Mouse (Mus musculus): ENCODE data around the gene 1810013L24Rik. TPM values are rescaled to one million over a fixed set of nuclear protein-coding genes. Genes with fewer than 3 reads are reported as not detected.
A peak's percentile ranks its signal among the peaks of the same experiment; 100 is the strongest.

The 1810013L24Rik gene
- 12.2 and 13.2 TPM in 2 replicates for polyA plus RNA-seq (2012; rRNA removed)

DNA sequence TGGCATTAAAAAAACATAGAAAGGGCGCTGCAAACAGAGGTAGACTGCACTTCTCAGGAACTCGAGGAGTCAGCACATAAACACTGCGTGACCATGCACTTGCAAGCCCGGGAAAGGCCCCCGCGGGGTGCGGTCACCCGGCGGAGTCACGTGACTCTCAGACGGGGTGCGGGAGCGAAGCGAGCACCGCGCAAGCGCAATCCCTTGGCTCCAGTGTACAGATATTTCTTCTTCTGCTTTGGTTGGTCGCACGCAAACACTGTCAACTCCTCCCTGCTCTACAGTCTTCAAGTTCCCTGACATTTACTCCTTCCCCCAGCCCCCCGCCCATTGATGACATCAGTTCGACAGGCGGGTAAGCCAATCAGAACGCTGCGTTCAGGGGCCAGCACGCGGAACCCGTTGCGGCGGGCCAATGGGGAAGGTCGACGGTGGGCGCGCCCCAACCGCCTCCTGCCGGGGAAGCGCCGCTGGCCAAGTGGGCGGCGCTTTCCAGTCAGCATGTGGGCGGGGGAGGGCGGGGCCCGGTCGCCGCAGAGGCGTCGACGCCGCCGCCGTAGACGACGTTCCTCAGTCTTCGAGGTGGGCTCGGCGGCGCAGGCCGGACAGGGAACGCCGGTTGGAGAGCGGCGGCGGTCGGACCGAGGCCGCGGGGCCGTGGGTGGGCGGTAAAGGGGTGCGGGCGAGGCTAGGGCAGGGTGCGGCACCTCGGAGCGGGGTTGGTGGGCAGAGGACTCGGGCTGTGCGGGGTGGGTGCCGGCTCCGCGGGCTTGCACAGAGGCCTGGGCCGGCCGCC lies at the start of gene 1810013L24Rik:
TSS of gene 1810013L24Rik (plus strand) at position 537 of the 796 bp plus-strand sequence.
- TF ChIP-seq POLR2A (IDR thresholded peaks at IDR 0.05; ENCODE audit: low read depth, low read length) (peak; percentile 94), CTCF (IDR thresholded peaks at IDR 0.05; ENCODE audit: extremely low read depth, insufficient read depth, insufficient read length, insufficient replicate concordance) (no peak)
- Histone ChIP-seq H3K36me3 (ENCODE audit: control insufficient read depth, insufficient read depth, low read length) (peaks cover 6% of the 10 kb centered on the region), H3K27ac (ENCODE audit: insufficient read depth, low read length) (peak within 1 kb of the TSS; percentile 98), H3K4me3 (ENCODE audit: extremely low read depth, insufficient read depth, insufficient read length) (peak within 1 kb of the TSS; percentile 99), H3K4me1 (ENCODE audit: control insufficient read depth, insufficient read depth, insufficient read length) (peaks cover 13% of the 10 kb centered on the region), H3K27me3 (ENCODE audit: control insufficient read depth, insufficient read depth, low read length) (no peaks in the 10 kb centered on the region)
- peak; percentile 97 to 99 for DNase-seq (ENCODE audit: low read depth in 1 of 2, low spot score in 2 of 2)
- under 1% methylated on average over 80 of the region's 80 CpGs for WGBS

DNA sequence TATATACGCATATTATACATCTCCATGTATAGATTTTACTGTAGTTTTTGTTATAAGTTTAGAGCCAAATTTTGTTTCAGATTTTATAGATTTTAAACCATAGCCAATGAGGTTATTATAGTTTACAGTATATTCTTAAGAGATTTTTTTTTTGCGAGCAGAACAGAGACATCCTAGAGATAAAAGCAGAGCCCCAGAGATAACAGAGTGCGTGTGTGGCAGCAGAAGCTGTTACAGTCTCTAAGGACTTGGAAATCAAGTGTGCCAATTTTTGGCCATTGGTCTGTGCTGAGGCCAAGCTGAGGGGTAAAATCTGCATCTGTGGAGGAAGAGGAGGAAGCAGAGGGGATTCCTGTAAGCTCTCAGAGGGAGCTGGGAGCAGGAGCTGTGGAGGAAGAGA lies 49.7 kb upstream of the 1810013L24Rik start:
- Histone ChIP-seq H3K4me1 (ENCODE audit: control insufficient read depth, insufficient read depth, insufficient read length) (no peaks in the 10 kb centered on the region), H3K27ac (ENCODE audit: insufficient read depth, low read length) (no peak overlapping the region), H3K36me3 (ENCODE audit: control insufficient read depth, insufficient read depth, low read length) (no peaks in the 10 kb centered on the region), H3K27me3 (ENCODE audit: control insufficient read depth, insufficient read depth, low read length) (no peaks in the 10 kb centered on the region), H3K4me3 (ENCODE audit: extremely low read depth, insufficient read depth, insufficient read length) (no peak overlapping the region)
- 77% methylated on average over 3 of the region's 3 CpGs for WGBS
- TF ChIP-seq POLR2A (IDR thresholded peaks at IDR 0.05; ENCODE audit: low read depth, low read length) = no peak
- TF ChIP-seq CTCF (IDR thresholded peaks at IDR 0.05; ENCODE audit: extremely low read depth, insufficient read depth, insufficient read length, insufficient replicate concordance) = no peak
- DNase-seq (ENCODE audit: low read depth in 1 of 2, low spot score in 2 of 2) = no peak

DNA sequence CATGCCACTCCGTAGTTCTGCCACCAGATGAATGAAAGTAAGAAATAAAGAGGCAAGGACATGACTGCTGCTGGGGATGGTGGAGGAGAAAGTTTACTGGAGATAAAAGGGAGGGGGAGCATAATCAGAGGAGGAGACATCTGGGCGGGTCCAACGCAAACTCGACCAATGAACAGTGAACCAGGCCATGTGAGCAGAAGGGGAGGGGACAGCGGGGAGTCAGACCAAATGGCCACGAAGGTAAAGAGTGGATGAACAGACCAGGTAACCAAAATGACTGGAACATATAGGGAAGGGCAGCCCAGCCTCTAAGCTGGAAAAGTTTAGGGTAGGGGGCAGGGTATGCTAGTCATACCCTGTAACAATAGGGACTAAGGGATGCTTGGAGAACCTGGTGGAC lies 48.7 kb upstream of the 1810013L24Rik start:
- TF ChIP-seq CTCF (IDR thresholded peaks at IDR 0.05; ENCODE audit: extremely low read depth, insufficient read depth, insufficient read length, insufficient replicate concordance) = no peak
- TF ChIP-seq POLR2A (IDR thresholded peaks at IDR 0.05; ENCODE audit: low read depth, low read length) = no peak
- Histone ChIP-seq H3K4me3 (ENCODE audit: extremely low read depth, insufficient read depth, insufficient read length) (no peak overlapping the region), H3K4me1 (ENCODE audit: control insufficient read depth, insufficient read depth, insufficient read length) (no peaks in the 10 kb centered on the region), H3K27ac (ENCODE audit: insufficient read depth, low read length) (no peak overlapping the region), H3K27me3 (ENCODE audit: control insufficient read depth, insufficient read depth, low read length) (no peaks in the 10 kb centered on the region), H3K36me3 (ENCODE audit: control insufficient read depth, insufficient read depth, low read length) (no peaks in the 10 kb centered on the region)
- DNase-seq (ENCODE audit: low read depth in 1 of 2, low spot score in 2 of 2) = no peak
- 86% methylated on average over 6 of the region's 6 CpGs for WGBS

DNA sequence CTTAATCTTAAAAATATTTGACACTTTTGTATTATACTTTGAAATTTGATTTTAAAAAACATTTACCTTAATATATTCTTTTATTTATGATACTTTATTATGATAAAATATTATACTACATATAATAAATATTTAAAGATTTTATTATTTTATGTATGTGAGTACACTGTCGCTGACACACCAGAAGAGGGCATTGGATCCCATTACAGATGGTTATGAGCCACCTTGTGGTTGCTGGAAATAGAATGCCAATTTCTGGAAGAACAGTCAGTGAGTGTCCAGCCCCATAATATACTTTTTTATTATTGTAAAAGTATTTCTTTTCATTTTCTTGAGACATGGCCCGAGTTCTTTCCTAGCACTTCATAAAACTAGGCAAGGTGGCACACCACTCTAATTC lies 48.2 kb upstream of the 1810013L24Rik start:
- H3K27ac ChIP-seq (ENCODE audit: insufficient read depth, low read length) = no peak overlapping the region
- no peak for DNase-seq (ENCODE audit: low read depth in 1 of 2, low spot score in 2 of 2)
- H3K4me1 ChIP-seq (ENCODE audit: control insufficient read depth, insufficient read depth, insufficient read length) = no peaks in the 10 kb centered on the region
- TF ChIP-seq POLR2A (IDR thresholded peaks at IDR 0.05; ENCODE audit: low read depth, low read length) (no peak), CTCF (IDR thresholded peaks at IDR 0.05; ENCODE audit: extremely low read depth, insufficient read depth, insufficient read length, insufficient replicate concordance) (no peak)
- H3K4me3 ChIP-seq (ENCODE audit: extremely low read depth, insufficient read depth, insufficient read length) = no peak overlapping the region
- WGBS = 91% methylated on average over 2 of the region's 2 CpGs
- H3K27me3 ChIP-seq (ENCODE audit: control insufficient read depth, insufficient read depth, low read length) = no peaks in the 10 kb centered on the region
- no peaks in the 10 kb centered on the region for H3K36me3 ChIP-seq (ENCODE audit: control insufficient read depth, insufficient read depth, low read length)

DNA sequence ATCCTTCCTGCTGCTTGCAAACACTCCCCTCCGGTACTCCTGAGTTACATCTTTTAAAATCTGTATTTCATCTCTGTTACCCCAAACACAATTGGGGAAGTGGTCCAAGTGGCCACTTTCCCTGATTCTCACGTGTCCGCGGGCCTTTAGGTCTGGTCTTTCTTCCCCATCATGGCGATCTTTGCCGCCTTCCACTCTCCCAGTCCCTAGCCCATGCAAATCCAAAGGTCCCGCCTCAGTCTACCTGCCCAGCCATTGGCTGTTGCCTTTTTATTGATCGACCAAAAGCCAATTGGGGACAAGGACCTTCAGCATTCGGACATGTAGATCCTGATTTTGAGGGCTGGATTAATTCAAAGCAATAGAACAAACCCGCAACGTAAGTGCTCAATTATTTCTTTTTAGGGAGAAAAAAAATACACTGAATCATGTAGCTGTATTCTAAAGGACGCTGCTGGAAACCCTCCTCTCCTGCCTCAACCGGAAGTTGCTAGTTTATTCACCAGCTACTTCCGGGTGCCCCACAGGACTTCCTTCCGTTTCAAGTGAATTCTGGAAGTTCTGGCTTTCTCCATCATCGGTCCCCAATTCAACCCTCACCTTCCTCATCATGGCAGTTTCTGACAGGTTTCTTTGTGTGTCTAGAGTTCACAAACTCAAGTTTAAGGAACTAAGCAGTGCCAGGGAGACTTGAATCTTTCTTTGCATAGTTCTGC lies 46.5 kb upstream of the 1810013L24Rik start:
- WGBS = 71% methylated on average over 16 of the region's 16 CpGs
- no peak overlapping the region for H3K27ac ChIP-seq (ENCODE audit: insufficient read depth, low read length)

GRCm38 (mm10) chr16:8784753-8785152 lies 45.1 kb upstream of the 1810013L24Rik start:
- no peaks in the 10 kb centered on the region for H3K4me1 ChIP-seq (ENCODE audit: control insufficient read depth, insufficient read depth, insufficient read length)
- no peak overlapping the region for H3K4me3 ChIP-seq (ENCODE audit: extremely low read depth, insufficient read depth, insufficient read length)
- H3K27ac ChIP-seq (ENCODE audit: insufficient read depth, low read length) = no peak overlapping the region
- H3K36me3 ChIP-seq (ENCODE audit: control insufficient read depth, insufficient read depth, low read length) = no peaks in the 10 kb centered on the region
- H3K27me3 ChIP-seq (ENCODE audit: control insufficient read depth, insufficient read depth, low read length) = no peaks in the 10 kb centered on the region
- TF ChIP-seq CTCF (IDR thresholded peaks at IDR 0.05; ENCODE audit: extremely low read depth, insufficient read depth, insufficient read length, insufficient replicate concordance) = no peak
- TF ChIP-seq POLR2A (IDR thresholded peaks at IDR 0.05; ENCODE audit: low read depth, low read length) = no peak
- 20% methylated on average over 3 of the region's 3 CpGs for WGBS
- no peak for DNase-seq (ENCODE audit: low read depth in 1 of 2, low spot score in 2 of 2)

More for the DNA sequence above, 46.5 kb upstream of the 1810013L24Rik start:
- Histone ChIP-seq H3K4me1 (ENCODE audit: control insufficient read depth, insufficient read depth, insufficient read length) (no peaks in the 10 kb centered on the region), H3K36me3 (ENCODE audit: control insufficient read depth, insufficient read depth, low read length) (no peaks in the 10 kb centered on the region), H3K4me3 (ENCODE audit: extremely low read depth, insufficient read depth, insufficient read length) (no peak overlapping the region), H3K27me3 (ENCODE audit: control insufficient read depth, insufficient read depth, low read length) (no peaks in the 10 kb centered on the region)
- no peak for DNase-seq (ENCODE audit: low read depth in 1 of 2, low spot score in 2 of 2)
- TF ChIP-seq POLR2A (IDR thresholded peaks at IDR 0.05; ENCODE audit: low read depth, low read length) (no peak), CTCF (IDR thresholded peaks at IDR 0.05; ENCODE audit: extremely low read depth, insufficient read depth, insufficient read length, insufficient replicate concordance) (no peak)

Measured in spleen, adult 2 months (tissue).